Mouse (Mus musculus) liver, embryonic 16.5 days (tissue): ENCODE results near the gene Ran. TPM values are rescaled to one million over a fixed set of nuclear protein-coding genes. Genes with fewer than 3 reads are reported as not detected.

Experiments
- ATAC-seq: fragments of 200-750 bp; cut with Nextera tagmentation; 2 replicates; pipeline ENCODE4 v1.8.0; 2017; ENCODE audit warnings: low read depth, mild to moderate bottlenecking, moderate number of reproducible peaks, moderate library complexity
- H3K27ac ChIP-seq: fragments of 300-500 bp; sonication (generic); 2 replicates; pipeline ENCODE4 v1.5.1; 2014; ENCODE audit warnings: mild to moderate bottlenecking, low read length
- H3K27me3 ChIP-seq: fragments of 300-500 bp; sonication (generic); 2 replicates; pipeline ENCODE4 v1.6.1; 2014; ENCODE audit warnings: low read depth, low read length, mixed read lengths; ENCODE audit not compliant: control insufficient read depth, insufficient read depth
- H3K36me3 ChIP-seq: fragments of 300-500 bp; sonication (generic); 2 replicates; pipeline ENCODE4 v1.6.1; 2014; ENCODE audit warnings: mild to moderate bottlenecking; ENCODE audit not compliant: control insufficient read depth, insufficient read depth
- H3K4me1 ChIP-seq: fragments of 300-500 bp; sonication (generic); 2 replicates; pipeline ENCODE4 v1.6.1; 2014; ENCODE audit warnings: low read depth, low read length, mixed read lengths; ENCODE audit not compliant: control insufficient read depth
- H3K4me2 ChIP-seq: fragments of 300-500 bp; sonication (generic); 2 replicates; pipeline ENCODE4 v1.6.1; 2014; ENCODE audit warnings: low read depth, low read length, mixed read lengths
- H3K4me3 ChIP-seq: fragments of 300-500 bp; sonication (generic); 2 replicates; pipeline ENCODE4 v1.5.1; 2014; ENCODE audit warnings: low read depth, mild to moderate bottlenecking, low read length
- H3K9ac ChIP-seq: fragments of 300-500 bp; sonication (generic); 2 replicates; pipeline ENCODE4 v1.6.1; 2014; ENCODE audit warnings: low read depth, low read length
- H3K9me3 ChIP-seq: fragments of 300-500 bp; sonication (generic); replicated peaks from 2 replicates; pipeline ENCODE4 v1.6.1; 2016; ENCODE audit warnings: low read length; ENCODE audit not compliant: control insufficient read depth
- WGBS: fragments of 180-500 bp; shearing (Covaris S2); extraction: QIAGEN DNeasy Blood & Tissue Kit; methylation state at CpG from one replicate; pipeline ENCODE4 v1.1.7; 2014; ENCODE audit not compliant: insufficient replicate concordance; 5-methylcytosine and 5-hydroxymethylcytosine counted together
- polyA plus RNA-seq: library from polyadenylated mRNA; unstranded; fragments of >200 nt; fragmentation: Nextera tagmentation; extraction: Ambion mirVana; gene quantifications from 2 replicates; pipeline ENCODE4 v1.2.1, GENCODE M21; 2015

The Ran gene
- polyA plus RNA-seq, 1 experiment from 2014 or later: 322 TPM

DNA sequence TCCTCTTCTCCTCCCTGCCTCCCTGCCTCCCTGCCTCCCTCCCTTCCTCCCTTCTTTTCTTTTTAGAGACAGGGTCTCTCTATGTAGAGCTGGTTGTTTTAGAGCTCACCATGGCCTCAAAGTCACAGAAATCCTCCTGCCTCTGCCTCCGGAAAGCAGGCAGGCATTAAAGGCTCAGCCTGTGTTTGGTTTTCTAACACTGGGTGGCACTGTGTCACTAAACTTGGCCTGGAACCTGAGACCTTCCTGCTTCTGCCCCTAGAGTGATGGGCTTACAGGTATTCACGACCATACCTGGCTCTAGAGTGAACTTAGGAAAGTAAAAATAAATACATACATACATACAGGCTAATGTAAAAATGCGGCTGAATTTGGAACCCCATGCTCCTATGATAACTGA, 32.0 kb downstream of the Ran start:
- Histone ChIP-seq H3K27me3 (no peaks in the 10 kb centered on the region), H3K36me3 (no peaks in the 10 kb centered on the region), H3K9me3 (no peaks in the 10 kb centered on the region), H3K27ac (no peak overlapping the region), H3K9ac (no peak overlapping the region), H3K4me2 (no peak overlapping the region), H3K4me1 (no peaks in the 10 kb centered on the region), H3K4me3 (no peak overlapping the region)
- 54% methylated on average over 3 of the region's 3 CpGs for WGBS
- no peak for ATAC-seq

DNA sequence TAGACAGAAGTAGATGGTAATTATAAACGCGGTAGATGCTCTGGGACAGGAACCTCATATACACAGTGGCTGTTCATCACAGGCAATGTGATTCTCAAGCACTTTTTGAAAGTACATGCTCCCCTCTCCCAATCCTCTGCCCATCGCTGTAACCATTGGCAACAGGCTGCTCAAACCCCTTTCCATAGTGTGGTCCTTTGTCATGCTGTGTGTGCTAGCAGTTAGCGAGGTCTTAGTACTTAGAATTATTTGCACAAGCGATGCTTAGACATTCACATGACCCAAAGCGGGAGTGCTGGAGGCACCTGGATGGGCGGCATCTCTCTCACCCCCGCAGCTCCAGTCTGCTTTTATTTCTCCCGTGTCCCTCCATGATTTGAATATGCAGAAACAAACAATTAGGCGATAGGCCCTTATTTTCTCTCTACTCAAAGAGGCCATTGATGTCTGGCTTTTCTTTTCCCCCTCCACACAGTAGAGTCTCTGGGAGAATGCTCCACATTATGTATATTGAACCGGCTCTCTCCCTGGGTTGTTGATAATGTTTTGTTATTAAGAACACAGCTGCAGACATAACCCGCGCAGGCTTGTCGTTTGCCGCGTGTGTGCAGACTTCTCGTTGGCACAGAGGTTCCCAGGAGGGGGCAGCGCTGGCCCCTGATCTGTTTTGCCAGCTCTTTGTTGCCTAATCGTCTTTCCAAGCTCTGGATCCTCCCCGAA, 32.9 kb downstream of the Ran start:
- WGBS: 40% methylated on average over 20 of the region's 20 CpGs
- Histone ChIP-seq H3K27me3 (no peaks in the 10 kb centered on the region), H3K4me2 (no peak overlapping the region), H3K4me3 (no peak overlapping the region), H3K4me1 (no peaks in the 10 kb centered on the region), H3K9me3 (no peaks in the 10 kb centered on the region), H3K27ac (no peak overlapping the region), H3K9ac (no peak overlapping the region), H3K36me3 (no peaks in the 10 kb centered on the region)
- ATAC-seq: no peak

DNA sequence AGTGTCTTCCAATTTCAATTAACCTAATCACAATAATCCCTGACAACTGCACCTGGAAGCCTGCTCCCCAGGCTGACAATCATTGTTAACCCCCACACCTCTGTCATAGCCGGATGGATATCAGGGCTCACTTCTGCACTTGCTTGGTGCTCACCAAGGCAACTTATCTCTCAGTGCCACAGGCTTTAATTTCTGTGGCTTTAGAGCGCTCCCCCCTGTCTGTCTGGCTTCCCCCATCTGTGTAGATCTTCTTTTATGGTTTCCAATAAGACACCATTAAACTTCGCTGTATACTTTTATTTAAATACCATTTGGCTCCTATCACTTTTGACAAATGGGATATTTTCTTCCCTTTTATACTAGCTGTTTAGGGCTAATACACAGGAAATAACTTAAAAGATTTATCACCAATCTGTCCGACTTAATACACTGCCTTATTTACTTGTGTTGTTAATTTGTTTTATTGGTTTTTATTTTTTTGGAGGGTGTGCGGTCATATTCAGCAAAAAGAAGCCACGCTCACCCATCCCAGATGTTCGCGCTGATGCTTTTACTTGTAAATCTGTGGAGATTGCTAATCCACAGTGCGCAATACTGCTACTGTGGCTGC, 34.9 kb downstream of the Ran start:
- H3K9ac ChIP-seq: no peak overlapping the region
- no peak overlapping the region for H3K4me3 ChIP-seq
- 58% methylated on average over 9 of the region's 9 CpGs for WGBS
- ATAC-seq: no peak
- H3K4me1 ChIP-seq: no peaks in the 10 kb centered on the region
- no peak overlapping the region for H3K27ac ChIP-seq
- no peak overlapping the region for H3K4me2 ChIP-seq
- H3K27me3 ChIP-seq: no peaks in the 10 kb centered on the region
- no peaks in the 10 kb centered on the region for H3K9me3 ChIP-seq
- no peaks in the 10 kb centered on the region for H3K36me3 ChIP-seq

DNA sequence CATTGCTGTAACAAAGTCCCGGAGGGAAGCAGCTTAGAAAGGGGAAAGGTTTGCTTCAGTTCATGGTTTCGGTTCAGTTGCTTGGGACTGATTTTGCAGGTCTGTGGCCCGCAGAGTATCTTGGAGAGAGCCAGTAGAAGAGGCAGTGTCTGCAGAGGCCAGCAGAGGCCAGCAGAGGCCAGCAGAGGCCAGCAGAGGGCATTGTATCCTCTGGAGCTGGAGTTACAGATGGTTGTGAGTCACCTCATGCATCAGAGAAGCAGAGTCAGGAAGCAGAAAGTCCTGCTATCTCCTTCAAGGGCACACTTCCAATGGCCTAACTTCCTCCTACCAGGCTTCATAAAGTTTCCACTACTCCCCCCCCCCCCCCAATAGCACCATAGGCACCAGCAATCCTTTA, 39.2 kb downstream of the Ran start:
- Histone ChIP-seq H3K27me3 (no peaks in the 10 kb centered on the region), H3K36me3 (no peaks in the 10 kb centered on the region), H3K27ac (no peak overlapping the region), H3K4me3 (no peak overlapping the region), H3K9me3 (no peaks in the 10 kb centered on the region), H3K4me2 (no peak overlapping the region), H3K9ac (no peak overlapping the region), H3K4me1 (no peaks in the 10 kb centered on the region)
- WGBS: 57% methylated on average over 3 of the region's 3 CpGs
- no peak for ATAC-seq

DNA sequence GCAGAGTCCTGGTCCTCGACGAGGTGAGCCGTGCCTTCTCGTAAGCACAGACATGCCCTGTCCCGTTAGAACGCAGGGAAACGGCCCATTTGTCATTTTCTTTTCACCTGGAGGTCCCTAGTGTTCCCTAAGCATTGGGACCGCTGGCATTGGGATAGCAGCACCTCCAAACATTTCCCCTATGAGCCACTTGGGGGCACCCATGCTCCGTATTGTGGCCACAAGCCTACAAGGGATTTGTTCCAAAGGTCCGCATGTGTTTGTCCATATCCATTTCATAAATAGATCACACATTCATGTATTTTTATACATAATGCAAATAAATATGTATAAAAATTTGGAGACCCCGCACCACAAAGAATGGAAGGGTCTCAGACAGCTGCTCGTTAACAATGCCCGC, 41.7 kb downstream of the Ran start:
- Histone ChIP-seq H3K4me3 (no peak overlapping the region), H3K27ac (no peak overlapping the region), H3K36me3 (no peaks in the 10 kb centered on the region), H3K9me3 (no peaks in the 10 kb centered on the region), H3K4me1 (no peaks in the 10 kb centered on the region), H3K4me2 (no peak overlapping the region), H3K27me3 (no peaks in the 10 kb centered on the region), H3K9ac (no peak overlapping the region)
- 20% methylated on average over 13 of the region's 13 CpGs for WGBS
- ATAC-seq: no peak

DNA sequence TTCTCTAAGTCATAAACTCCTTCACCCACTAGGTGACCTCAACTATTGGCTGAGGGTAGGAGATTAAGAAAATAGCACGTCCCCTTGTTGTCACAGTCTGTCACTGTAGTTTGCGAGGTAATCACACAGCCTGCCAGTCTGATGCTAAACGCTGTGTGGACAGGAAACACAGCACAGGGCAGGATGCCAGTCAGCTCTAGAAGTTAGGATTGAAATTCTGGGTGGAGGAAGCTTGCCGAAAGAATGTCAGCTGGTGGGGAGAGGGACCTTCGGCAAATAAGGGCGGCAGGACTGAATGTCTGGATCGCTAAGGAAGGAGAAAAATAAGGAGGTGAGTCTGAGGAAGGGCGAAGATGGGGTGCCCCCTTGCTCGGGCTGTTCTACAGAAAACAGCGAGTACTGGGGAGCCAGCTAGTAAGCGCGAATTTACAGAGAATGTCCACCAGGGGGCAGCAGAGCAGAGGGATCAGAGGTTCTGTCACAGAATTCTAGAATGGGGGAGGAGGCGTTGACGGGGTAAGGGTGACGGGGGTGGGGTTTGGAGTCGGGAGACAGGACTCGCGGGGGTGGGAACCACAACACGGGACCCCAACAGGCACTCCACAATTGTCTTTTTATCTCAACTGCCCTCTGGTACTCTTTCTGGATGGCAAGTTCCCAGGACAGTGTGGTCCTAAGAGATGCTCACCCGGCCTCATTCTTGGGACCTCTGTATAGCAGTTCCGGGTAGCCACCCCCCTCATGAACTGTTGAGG, 43.3 kb downstream of the Ran start:
- WGBS: 9% methylated on average over 21 of the region's 21 CpGs
- no peak overlapping the region for H3K4me3 ChIP-seq

DNA sequence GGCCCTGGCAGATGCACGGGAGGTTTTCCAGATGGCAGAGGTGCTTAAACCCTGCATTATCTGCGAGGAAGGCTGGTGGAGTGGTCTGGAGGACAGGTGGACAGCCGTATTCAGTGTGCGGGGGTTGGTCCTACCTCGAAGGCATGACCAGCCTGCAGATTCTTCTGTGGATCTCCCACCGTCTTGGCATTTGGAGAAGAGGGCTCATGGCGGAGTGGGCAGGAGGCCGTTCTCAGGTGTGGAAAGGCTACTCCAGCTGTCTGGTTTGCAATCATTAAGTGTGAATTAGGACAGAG, 43.9 kb downstream of the Ran start:
- H3K4me3 ChIP-seq: no peak overlapping the region
- no peaks in the 10 kb centered on the region for H3K27me3 ChIP-seq
- H3K4me2 ChIP-seq: no peak overlapping the region
- H3K36me3 ChIP-seq: no peaks in the 10 kb centered on the region
- H3K27ac ChIP-seq: no peak overlapping the region
- H3K9ac ChIP-seq: no peak overlapping the region
- no peak for ATAC-seq
- WGBS: 35% methylated on average over 8 of the region's 8 CpGs
- no peaks in the 10 kb centered on the region for H3K9me3 ChIP-seq
- H3K4me1 ChIP-seq: no peaks in the 10 kb centered on the region

More for the DNA sequence above, 43.3 kb downstream of the Ran start:
- H3K27me3 ChIP-seq: no peaks in the 10 kb centered on the region
- no peak for ATAC-seq
- H3K9ac ChIP-seq: no peak overlapping the region
- H3K36me3 ChIP-seq: no peaks in the 10 kb centered on the region
- H3K9me3 ChIP-seq: no peaks in the 10 kb centered on the region
- H3K4me1 ChIP-seq: no peaks in the 10 kb centered on the region
- H3K27ac ChIP-seq: no peak overlapping the region
- no peak overlapping the region for H3K4me2 ChIP-seq

DNA sequence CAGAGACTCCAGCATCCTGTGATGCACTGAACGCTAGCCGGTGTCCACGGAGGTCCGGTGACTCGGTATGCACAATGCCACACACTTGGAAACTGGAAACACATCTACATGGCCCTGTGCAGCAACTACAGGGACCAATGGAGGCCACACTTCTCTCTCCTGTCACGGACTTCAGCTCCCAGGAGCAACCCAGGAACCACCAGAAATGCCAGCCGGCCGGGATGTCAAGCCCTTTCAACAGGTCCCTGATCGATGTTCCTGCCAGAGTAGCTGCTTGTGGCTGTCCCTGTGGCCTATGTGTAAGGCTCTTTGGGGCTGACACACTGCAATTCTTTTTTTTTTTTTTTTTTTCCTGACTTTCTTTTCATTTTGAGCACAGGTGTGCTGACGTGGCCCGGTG, 44.3 kb downstream of the Ran start:
- Histone ChIP-seq H3K9ac (no peak overlapping the region), H3K9me3 (no peaks in the 10 kb centered on the region), H3K4me3 (no peak overlapping the region), H3K27ac (no peak overlapping the region), H3K36me3 (no peaks in the 10 kb centered on the region), H3K4me1 (no peaks in the 10 kb centered on the region), H3K27me3 (no peaks in the 10 kb centered on the region), H3K4me2 (no peak overlapping the region)
- 63% methylated on average over 11 of the region's 11 CpGs for WGBS
- no peak for ATAC-seq

DNA sequence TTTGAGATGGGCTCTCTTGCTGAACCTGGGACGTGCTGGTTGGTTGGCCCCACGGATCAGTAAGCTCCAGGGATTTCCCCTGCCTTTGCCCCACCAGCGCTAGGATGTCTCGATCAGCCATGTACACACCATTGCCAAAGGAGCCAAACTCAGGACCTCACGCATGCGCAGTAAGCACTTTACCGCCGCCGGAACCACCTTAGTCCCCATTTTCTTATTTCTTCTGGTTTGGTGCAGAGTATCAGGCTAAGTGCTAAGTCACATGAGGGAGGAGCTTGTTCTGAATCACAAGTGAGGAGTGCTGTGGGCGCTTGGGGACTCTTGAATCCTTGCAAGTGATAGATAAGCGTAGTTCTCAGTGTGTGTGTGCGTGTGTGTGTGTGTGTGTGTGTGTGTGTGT, 45.4 kb downstream of the Ran start:
- WGBS: 59% methylated on average over 12 of the region's 12 CpGs
- Histone ChIP-seq H3K9ac (no peak overlapping the region), H3K27ac (no peak overlapping the region), H3K4me1 (no peaks in the 10 kb centered on the region), H3K9me3 (no peaks in the 10 kb centered on the region), H3K36me3 (no peaks in the 10 kb centered on the region), H3K4me3 (no peak overlapping the region), H3K27me3 (no peaks in the 10 kb centered on the region), H3K4me2 (no peak overlapping the region)
- ATAC-seq: no peak
